Comparison of ENCODE assay signal across 14 mouse cellular contexts in the genomic region with DNA sequence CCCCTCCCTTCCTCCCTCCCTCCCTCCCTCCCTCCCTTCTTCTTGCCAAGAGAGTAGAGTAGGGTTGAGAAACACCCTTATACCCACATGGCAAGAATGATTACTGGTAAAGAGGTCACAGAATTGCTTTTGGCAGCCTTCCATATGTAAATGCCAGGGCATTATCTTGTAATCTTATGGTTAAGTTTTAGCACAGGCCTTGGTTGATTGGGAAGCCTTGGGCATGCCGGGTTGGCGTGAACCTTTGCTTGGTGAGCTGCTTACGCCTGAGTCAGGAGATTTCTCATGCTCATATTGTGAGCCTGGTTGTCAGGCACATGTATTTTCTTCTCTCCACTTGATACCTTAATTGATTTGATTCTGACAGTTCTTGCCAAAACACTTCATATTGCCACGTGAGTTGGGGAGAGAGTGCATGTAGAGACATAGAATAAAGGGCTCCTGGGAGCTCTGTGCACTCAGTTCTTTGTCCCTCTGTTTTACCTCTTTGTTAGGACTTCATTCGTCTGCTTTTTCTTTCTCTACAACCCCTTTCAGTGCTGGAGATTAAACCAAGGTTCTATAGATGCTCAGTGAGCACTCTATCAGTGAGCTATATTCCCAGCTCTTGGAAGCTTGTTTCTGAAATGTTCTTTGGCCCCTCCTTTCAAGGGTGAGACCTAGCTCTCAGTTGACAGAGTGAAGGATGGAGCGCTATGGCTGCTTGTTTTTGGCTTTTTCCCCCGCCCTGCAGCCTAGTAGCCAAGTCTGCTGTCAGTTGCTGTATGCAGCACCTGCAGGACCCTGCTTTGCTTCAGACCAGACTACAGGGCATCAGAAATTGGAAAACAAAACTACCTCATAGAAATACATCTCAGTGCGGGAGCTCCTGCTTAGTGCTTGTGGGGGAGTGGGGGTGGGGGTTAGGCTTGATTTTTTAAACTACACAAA.
DNase-seq lines count a peak whose midpoint lies in the region; ATAC-seq and TF ChIP-seq lines count a peak whose summit lies in the region.
"Had no signal": no experiment of that assay in that cellular context is flagged by ENCODE, and none has a peak within 500 bp of the region (broad histone marks: within the 10 kb centered on the region; RNA-seq: fewer than 3 reads in every experiment).

No protein-coding gene starts in this region.

- TF ChIP-seq POLR2A in liver, adult 2 months (IDR thresholded peaks at IDR 0.05; ENCODE audit: extremely low read depth, insufficient read depth, low read length): no peak

- H3K9ac ChIP-seq in heart, embryonic 12.5 days: no peak overlapping the region
- H3K9ac ChIP-seq in liver, adult 2 months (ENCODE audit: low read depth, low read length): no peak overlapping the region
- H3K9ac ChIP-seq in liver, postnatal 0 days (replicated peaks): no peak overlapping the region
- H3K9ac ChIP-seq in forebrain, embryonic 14.5 days (ENCODE audit: low read length): no peak overlapping the region
- H3K9ac ChIP-seq: liver, embryonic 14.5 days had no signal

- H3K4me1 ChIP-seq in heart, embryonic 12.5 days (replicated peaks): peaks cover 59% of the 10 kb centered on the region
- H3K4me1 ChIP-seq in heart, embryonic 10.5 days: peaks cover 54% of the 10 kb centered on the region
- no peaks in the 10 kb centered on the region for H3K4me1 ChIP-seq in liver, adult 2 months (ENCODE audit: control insufficient read depth, insufficient read depth, low read length)
- no peaks in the 10 kb centered on the region for H3K4me1 ChIP-seq in liver, postnatal 0 days (ENCODE audit: insufficient read depth)
- peaks cover 8% of the 10 kb centered on the region; the same call in 1 of the 2 replicates for H3K4me1 ChIP-seq in forebrain, embryonic 14.5 days (ENCODE audit: control insufficient read depth, insufficient read depth, low read length)

- DNase-seq in heart, embryonic 10.5 days (ENCODE audit: low spot score): no peak
- peak; percentile 7 for DNase-seq in liver, adult 2 months (ENCODE audit: extremely low read depth, low read depth, low spot score)
- no peak for DNase-seq in liver, postnatal 0 days
- DNase-seq in adrenal gland, postnatal 14 days: peak; percentile 49
- DNase-seq in forebrain, embryonic 14.5 days (ENCODE audit: low spot score): peak; percentile 70
- no peak for DNase-seq in spleen, adult 18-20 months
- no peak for DNase-seq in layer of hippocampus, adult 8-10 months (ENCODE audit: low spot score in 2 of 2)
- DNase-seq: cerebellum, adult 11-12 months; right cerebral cortex, postnatal 4 days had no signal

- no peaks in the 10 kb centered on the region for H3K79me2 ChIP-seq in liver, adult 2 months (ENCODE audit: control insufficient read depth, insufficient read depth, low read length)

- ATAC-seq in heart, embryonic 12.5 days (ENCODE audit: insufficient number of reproducible peaks, low FRiP score): no peak
- ATAC-seq in liver, postnatal 0 days: no peak
- peak; percentile 76 for ATAC-seq in forebrain, embryonic 14.5 days
- ATAC-seq: CD4-positive, CD25-positive, alpha-beta regulatory T cell, adult 4 months; intestine, embryonic 16.5 days had no signal

- no peaks in the 10 kb centered on the region for H3K9me3 ChIP-seq in heart, embryonic 12.5 days (replicated peaks)
- no peaks in the 10 kb centered on the region for H3K9me3 ChIP-seq in heart, embryonic 10.5 days
- H3K9me3 ChIP-seq in liver, postnatal 0 days (ENCODE audit: low read length): no peaks in the 10 kb centered on the region
- H3K9me3 ChIP-seq in forebrain, embryonic 14.5 days (replicated peaks; ENCODE audit: control insufficient read depth, low read length): no peaks in the 10 kb centered on the region

- 72% methylated on average over 8 of the region's 8 CpGs for WGBS in heart, embryonic 12.5 days
- 75% methylated on average over 8 of the region's 8 CpGs for WGBS in heart, embryonic 10.5 days
- WGBS in liver, adult 2 months: 87% methylated on average over 8 of the region's 8 CpGs
- 78% methylated on average over 8 of the region's 8 CpGs for WGBS in liver, postnatal 0 days (ENCODE audit: insufficient replicate concordance)
- 15% methylated on average over 8 of the region's 8 CpGs for WGBS in forebrain, embryonic 14.5 days

- H3K4me2 ChIP-seq in heart, embryonic 12.5 days: no peak overlapping the region
- no peak overlapping the region for H3K4me2 ChIP-seq in liver, postnatal 0 days (ENCODE audit: low read depth, low read length)
- no peak overlapping the region for H3K4me2 ChIP-seq in forebrain, embryonic 14.5 days (ENCODE audit: low read length)

- no peaks in the 10 kb centered on the region for H3K27me3 ChIP-seq in heart, embryonic 12.5 days (replicated peaks)
- no peaks in the 10 kb centered on the region for H3K27me3 ChIP-seq in heart, embryonic 10.5 days (ENCODE audit: insufficient read depth, poor library complexity, severe bottlenecking)
- H3K27me3 ChIP-seq in liver, adult 2 months (ENCODE audit: control insufficient read depth, insufficient read depth, low read length): no peaks in the 10 kb centered on the region
- H3K27me3 ChIP-seq in liver, postnatal 0 days (ENCODE audit: insufficient read depth, low read length): no peaks in the 10 kb centered on the region
- H3K27me3 ChIP-seq in forebrain, embryonic 14.5 days (replicated peaks; ENCODE audit: control insufficient read depth, insufficient read depth, low read length): no peaks in the 10 kb centered on the region

- H3K36me3 ChIP-seq in heart, embryonic 12.5 days: peaks cover 32% of the 10 kb centered on the region
- H3K36me3 ChIP-seq in heart, embryonic 10.5 days: peaks cover 26% of the 10 kb centered on the region
- no peaks in the 10 kb centered on the region for H3K36me3 ChIP-seq in liver, adult 2 months (ENCODE audit: control insufficient read depth, insufficient read depth, low read length)
- no peaks in the 10 kb centered on the region for H3K36me3 ChIP-seq in liver, postnatal 0 days (replicated peaks; ENCODE audit: insufficient read depth, low read length)
- H3K36me3 ChIP-seq in forebrain, embryonic 14.5 days (ENCODE audit: control insufficient read depth, insufficient read depth, low read length): no peaks in the 10 kb centered on the region

- no peak overlapping the region for H3K4me3 ChIP-seq in heart, embryonic 12.5 days
- no peak overlapping the region for H3K4me3 ChIP-seq in heart, embryonic 10.5 days
- H3K4me3 ChIP-seq in liver, adult 2 months (ENCODE audit: insufficient read depth, low read depth, low read length): no peak overlapping the region
- H3K4me3 ChIP-seq in liver, postnatal 0 days (ENCODE audit: low read depth, low read length): no peak overlapping the region
- no peak overlapping the region for H3K4me3 ChIP-seq in forebrain, embryonic 14.5 days (ENCODE audit: low read depth, low read length)

- no peak for TF ChIP-seq EP300 in liver, postnatal 0 days (IDR thresholded peaks at IDR 0.05; ENCODE audit: low read depth)

- peak overlapping the region; percentile 67 for H3K27ac ChIP-seq in heart, embryonic 12.5 days (ENCODE audit: poor library complexity, severe bottlenecking)
- H3K27ac ChIP-seq in heart, embryonic 10.5 days: no peak overlapping the region; the same call in 1 of the 2 replicates
- no peak overlapping the region for H3K27ac ChIP-seq in liver, adult 2 months (replicated peaks; ENCODE audit: insufficient read depth, low read depth, low read length)
- no peak overlapping the region for H3K27ac ChIP-seq in liver, postnatal 0 days (ENCODE audit: low read depth)
- H3K27ac ChIP-seq in forebrain, embryonic 14.5 days (ENCODE audit: low read depth, low read length): peak overlapping the region; percentile 40; the same call in 1 of the 2 replicates
- H3K27ac ChIP-seq: liver, embryonic 14.5 days; stomach, postnatal 0 days had no signal

- no peak for TF ChIP-seq CTCF in liver, adult 2 months (IDR thresholded peaks at IDR 0.05; ENCODE audit: low read depth, low read length)
- TF ChIP-seq CTCF in liver, postnatal 0 days (IDR thresholded peaks at IDR 0.05; ENCODE audit: low read depth): no peak

Comparison
In these comparisons a context has a peak if more than half of its experiments do, and no peak if none do; other contexts are left out.
1. H3K27ac ChIP-seq: peak in heart, embryonic 12.5 days (single experiment) and forebrain, embryonic 14.5 days (single experiment); none in heart, embryonic 10.5 days (single experiment), liver, adult 2 months (single experiment) and liver, postnatal 0 days (single experiment).
2. DNase-seq: peak in liver, adult 2 months (single experiment), adrenal gland, postnatal 14 days (single experiment) and forebrain, embryonic 14.5 days (single experiment); none in heart, embryonic 10.5 days (single experiment), liver, postnatal 0 days (single experiment), spleen, adult 18-20 months (0 of 2) and layer of hippocampus, adult 8-10 months (0 of 2).